In genomic region chr9:57505700-57506099, GRCm38 (mm10) we compare ENCODE assay signal across 9 mouse cellular contexts. TPM values are rescaled to one million over a fixed set of nuclear protein-coding genes. Genes with fewer than 3 reads are reported as not detected.
DNase-seq lines count a peak whose midpoint lies in the region; ATAC-seq lines count a peak whose summit lies in the region.
"Had no signal": no experiment of that assay in that cellular context is flagged by ENCODE, and none has a peak within 500 bp of the region (broad histone marks: within the 10 kb centered on the region; RNA-seq: fewer than 3 reads in every experiment).

No protein-coding gene starts in this region.

- H3K4me3 ChIP-seq in kidney, embryonic 15.5 days (replicated peaks) = 0 out of 2 replicates have a peak overlapping the region, but pooled peaks have one; percentile 3
- peak overlapping the region; percentile 59; the same call in 1 of the 2 replicates for H3K4me3 ChIP-seq in midbrain, embryonic 10.5 days
- H3K4me3 ChIP-seq: erythroblast, embryonic 14.5 days had no signal

- WGBS in kidney, embryonic 15.5 days = 10% methylated on average over 8 of the region's 8 CpGs
- WGBS in midbrain, embryonic 10.5 days = 9% methylated on average over 8 of the region's 8 CpGs

- H3K27me3 ChIP-seq in kidney, embryonic 15.5 days = peaks cover 64% of the 10 kb centered on the region
- H3K27me3 ChIP-seq in midbrain, embryonic 10.5 days (ENCODE audit: low read depth, poor library complexity, severe bottlenecking) = peaks cover 67% of the 10 kb centered on the region

- peak; percentile 91 for ATAC-seq in common myeloid progenitor, adult 5-6 weeks (replicated peaks; ENCODE audit: low read depth, poor library complexity, severe bottlenecking)
- peak; percentile 67; the same call in 1 of the 2 replicates for ATAC-seq in kidney, embryonic 15.5 days (replicated peaks; ENCODE audit: low FRiP score)

- H3K9me3 ChIP-seq in kidney, embryonic 15.5 days (replicated peaks) = no peaks in the 10 kb centered on the region
- no peaks in the 10 kb centered on the region for H3K9me3 ChIP-seq in midbrain, embryonic 10.5 days (replicated peaks)

- peak; percentile 27 for DNase-seq in kidney, adult 11 months
- DNase-seq in kidney, adult 9 months = no peak
- DNase-seq in heart, adult 9 months (ENCODE audit: low spot score in 2 of 2) = peak; percentile 79 to 81
- peak; percentile 50 for DNase-seq in midbrain, embryonic 10.5 days (ENCODE audit: low spot score)
- peak; percentile 37 to 59 for DNase-seq in spleen, postnatal 36 days (ENCODE audit: low spot score in 2 of 2)
- DNase-seq in thymus, postnatal 0 days (ENCODE audit: low spot score) = no peak

- peak overlapping the region; percentile 2; the same call in 1 of the 2 replicates for H3K27ac ChIP-seq in kidney, embryonic 15.5 days
- peak overlapping the region; percentile 42; the same call in 1 of the 2 replicates for H3K27ac ChIP-seq in midbrain, embryonic 10.5 days (replicated peaks)

- H3K9ac ChIP-seq in kidney, embryonic 15.5 days = no peak overlapping the region

- H3K36me3 ChIP-seq in kidney, embryonic 15.5 days = no peaks in the 10 kb centered on the region
- no peaks in the 10 kb centered on the region for H3K36me3 ChIP-seq in midbrain, embryonic 10.5 days

- H3K4me1 ChIP-seq in kidney, embryonic 15.5 days = peaks cover 54% of the 10 kb centered on the region
- H3K4me1 ChIP-seq in midbrain, embryonic 10.5 days = peaks cover 61% of the 10 kb centered on the region

- H3K4me2 ChIP-seq in kidney, embryonic 15.5 days = peak overlapping the region; percentile 27

RNA-seq across cellular contexts. Expression of gene Rpp25, which starts 1.9 kb away (rescaled TPM):
- not detected in 2 replicates for total RNA-seq in common myeloid progenitor, adult 5-6 weeks (2017)
- 5.6 and 6.0 TPM in 2 replicates for polyA plus RNA-seq in kidney, embryonic 15.5 days (2015; fragmentation: Nextera tagmentation; extraction: Ambion mirVana)
- 2.5 and 9.3 TPM in 2 replicates for polyA plus RNA-seq in midbrain, embryonic 10.5 days (2016; fragmentation: Nextera tagmentation; extraction: Ambion mirVana)
- 0.60 and 0.85 TPM in 2 replicates for polyA plus RNA-seq in thymus, postnatal 0 days (2015; fragmentation: Nextera tagmentation; extraction: Ambion mirVana)
- polyA plus RNA-seq: erythroblast, embryonic 14.5 days had no signal

RNA-seq across cellular contexts. Expression of gene Cox5a, which starts 15.4 kb away (rescaled TPM):
- total RNA-seq in common myeloid progenitor, adult 5-6 weeks (2017) = 86.5 and 107 TPM in 2 replicates
- polyA plus RNA-seq in kidney, embryonic 15.5 days (2015; fragmentation: Nextera tagmentation; extraction: Ambion mirVana) = 673 and 729 TPM in 2 replicates
- 705 and 737 TPM in 2 replicates for polyA plus RNA-seq in midbrain, embryonic 10.5 days (2016; fragmentation: Nextera tagmentation; extraction: Ambion mirVana)
- 862 and 907 TPM in 2 replicates for polyA plus RNA-seq in thymus, postnatal 0 days (2015; fragmentation: Nextera tagmentation; extraction: Ambion mirVana)

RNA-seq across cellular contexts. Expression of gene Fam219b, which starts 31.6 kb away (rescaled TPM):
- 12.2 and 13.6 TPM in 2 replicates for total RNA-seq in common myeloid progenitor, adult 5-6 weeks (2017)
- polyA plus RNA-seq in kidney, embryonic 15.5 days (2015; fragmentation: Nextera tagmentation; extraction: Ambion mirVana) = 18.1 and 19.0 TPM in 2 replicates
- 16.8 and 19.4 TPM in 2 replicates for polyA plus RNA-seq in midbrain, embryonic 10.5 days (2016; fragmentation: Nextera tagmentation; extraction: Ambion mirVana)
- polyA plus RNA-seq in thymus, postnatal 0 days (2015; fragmentation: Nextera tagmentation; extraction: Ambion mirVana) = 15.5 and 17.7 TPM in 2 replicates

RNA-seq across cellular contexts. Expression of gene Scamp5, which starts 37.8 kb away (rescaled TPM):
- total RNA-seq in common myeloid progenitor, adult 5-6 weeks (2017) = 0.34 and 0.37 TPM in 2 replicates
- 15.1 and 15.9 TPM in 2 replicates for polyA plus RNA-seq in kidney, embryonic 15.5 days (2015; fragmentation: Nextera tagmentation; extraction: Ambion mirVana)
- 17.3 and 26.3 TPM in 2 replicates for polyA plus RNA-seq in midbrain, embryonic 10.5 days (2016; fragmentation: Nextera tagmentation; extraction: Ambion mirVana)
- polyA plus RNA-seq in thymus, postnatal 0 days (2015; fragmentation: Nextera tagmentation; extraction: Ambion mirVana) = 3.1 and 3.5 TPM in 2 replicates

RNA-seq across cellular contexts. Expression of gene Mpi, which starts 46.9 kb away (rescaled TPM):
- total RNA-seq in common myeloid progenitor, adult 5-6 weeks (2017) = 10.7 and 14.5 TPM in 2 replicates
- polyA plus RNA-seq in kidney, embryonic 15.5 days (2015; fragmentation: Nextera tagmentation; extraction: Ambion mirVana) = 51.9 and 53.3 TPM in 2 replicates
- polyA plus RNA-seq in midbrain, embryonic 10.5 days (2016; fragmentation: Nextera tagmentation; extraction: Ambion mirVana) = 64.7 and 74.4 TPM in 2 replicates
- 20.9 and 21.6 TPM in 2 replicates for polyA plus RNA-seq in thymus, postnatal 0 days (2015; fragmentation: Nextera tagmentation; extraction: Ambion mirVana)

Comparison
In these comparisons a context has a peak if more than half of its experiments do, and no peak if none do; other contexts are left out.
1. DNase-seq: peak in kidney, adult 11 months (single experiment), heart, adult 9 months (2 of 2), midbrain, embryonic 10.5 days (single experiment) and spleen, postnatal 36 days (2 of 2); none in kidney, adult 9 months (single experiment) and thymus, postnatal 0 days (single experiment).